ENCODE assay signal across 7 mouse cellular contexts in genomic region chr16:43890747-43891336, GRCm38 (mm10). TPM values are rescaled to one million over a fixed set of nuclear protein-coding genes. Genes with fewer than 3 reads are reported as not detected.
DNase-seq lines count a peak whose midpoint lies in the region; ATAC-seq and TF ChIP-seq lines count a peak whose summit lies in the region.

No protein-coding gene starts in this region.

- H3K36me3 ChIP-seq in lung, embryonic 15.5 days: no peaks in the 10 kb centered on the region
- H3K36me3 ChIP-seq in embryonic facial prominence, embryonic 14.5 days (ENCODE audit: control insufficient read depth, insufficient read depth, low read length): no peaks in the 10 kb centered on the region
- no peaks in the 10 kb centered on the region for H3K36me3 ChIP-seq in hindbrain, postnatal 0 days (ENCODE audit: insufficient read depth, low read length)
- no peaks in the 10 kb centered on the region for H3K36me3 ChIP-seq in midbrain, embryonic 15.5 days (replicated peaks)

- 74% methylated on average over 4 of the region's 4 CpGs for WGBS in lung, embryonic 15.5 days
- WGBS in embryonic facial prominence, embryonic 14.5 days: 80% methylated on average over 4 of the region's 4 CpGs
- WGBS in hindbrain, postnatal 0 days: 87% methylated on average over 4 of the region's 4 CpGs
- WGBS in midbrain, embryonic 15.5 days: 89% methylated on average over 4 of the region's 4 CpGs

- no peak overlapping the region for H3K27ac ChIP-seq in lung, embryonic 15.5 days
- no peak overlapping the region for H3K27ac ChIP-seq in embryonic facial prominence, embryonic 14.5 days (replicated peaks; ENCODE audit: low read depth, low read length)
- no peak overlapping the region for H3K27ac ChIP-seq in hindbrain, postnatal 0 days
- no peak overlapping the region for H3K27ac ChIP-seq in midbrain, embryonic 15.5 days

- no peak for DNase-seq in lung, postnatal 25 days (ENCODE audit: low spot score)
- DNase-seq in embryonic facial prominence, embryonic 14.5 days (ENCODE audit: low spot score): no peak
- no peak for DNase-seq in hindbrain, postnatal 0 days (ENCODE audit: low spot score)
- DNase-seq in left cerebral cortex, adult 11 months (ENCODE audit: low spot score): no peak

- peak overlapping the region; percentile 73 for H3K4me2 ChIP-seq in lung, embryonic 15.5 days
- peak overlapping the region; percentile 89 for H3K4me2 ChIP-seq in embryonic facial prominence, embryonic 14.5 days (ENCODE audit: low read depth, low read length)
- peak overlapping the region; percentile 94; the same call in 1 of the 2 replicates for H3K4me2 ChIP-seq in hindbrain, postnatal 0 days (ENCODE audit: low read depth, low read length)
- peak overlapping the region; percentile 88 for H3K4me2 ChIP-seq in midbrain, embryonic 15.5 days

- peaks cover 14% of the 10 kb centered on the region; the same call in 1 of the 2 replicates for H3K4me1 ChIP-seq in lung, embryonic 15.5 days
- peaks cover 17% of the 10 kb centered on the region for H3K4me1 ChIP-seq in embryonic facial prominence, embryonic 14.5 days (ENCODE audit: control insufficient read depth, insufficient read depth, low read length)
- 0 out of 2 replicates have a peak, but pooled peaks cover 5% of the 10 kb centered on the region for H3K4me1 ChIP-seq in hindbrain, postnatal 0 days (ENCODE audit: insufficient read depth, low read length)
- peaks cover 24% of the 10 kb centered on the region for H3K4me1 ChIP-seq in midbrain, embryonic 15.5 days

- H3K9me3 ChIP-seq in lung, embryonic 15.5 days: no peaks in the 10 kb centered on the region
- no peaks in the 10 kb centered on the region for H3K9me3 ChIP-seq in embryonic facial prominence, embryonic 14.5 days (ENCODE audit: control insufficient read depth, low read length)
- H3K9me3 ChIP-seq in hindbrain, postnatal 0 days (ENCODE audit: low read length): no peaks in the 10 kb centered on the region
- H3K9me3 ChIP-seq in midbrain, embryonic 15.5 days: no peaks in the 10 kb centered on the region

- ATAC-seq in lung, embryonic 15.5 days (ENCODE audit: borderline replicate concordance, extremely low read depth, low FRiP score, low TSS enrichment): no peak
- ATAC-seq in embryonic facial prominence, embryonic 14.5 days (ENCODE audit: low read depth): no peak
- no peak for ATAC-seq in hindbrain, postnatal 0 days
- ATAC-seq in midbrain, embryonic 15.5 days (replicated peaks): no peak
- no peak for ATAC-seq in monocyte, adult 5-6 weeks (replicated peaks; ENCODE audit: insufficient number of reproducible peaks, low FRiP score, low TSS enrichment, poor library complexity, severe bottlenecking)

- no peaks in the 10 kb centered on the region for H3K27me3 ChIP-seq in lung, embryonic 15.5 days
- H3K27me3 ChIP-seq in embryonic facial prominence, embryonic 14.5 days (replicated peaks; ENCODE audit: control insufficient read depth, insufficient read depth, low read length): no peaks in the 10 kb centered on the region
- H3K27me3 ChIP-seq in hindbrain, postnatal 0 days (ENCODE audit: insufficient read depth, low read length): no peaks in the 10 kb centered on the region
- H3K27me3 ChIP-seq in midbrain, embryonic 15.5 days (replicated peaks): no peaks in the 10 kb centered on the region

- peak overlapping the region; percentile 77 for H3K4me3 ChIP-seq in lung, embryonic 15.5 days
- H3K4me3 ChIP-seq in embryonic facial prominence, embryonic 14.5 days (ENCODE audit: low read depth, low read length): peak overlapping the region; percentile 70; the same call in 1 of the 2 replicates
- H3K4me3 ChIP-seq in hindbrain, postnatal 0 days (ENCODE audit: low read length): no peak overlapping the region
- no peak overlapping the region for H3K4me3 ChIP-seq in midbrain, embryonic 15.5 days

- no peak for TF ChIP-seq CTCF in hindbrain, postnatal 0 days (IDR thresholded peaks at IDR 0.05; ENCODE audit: low read depth)

- H3K9ac ChIP-seq in lung, embryonic 15.5 days: no peak overlapping the region
- H3K9ac ChIP-seq in embryonic facial prominence, embryonic 14.5 days (ENCODE audit: low read depth, low read length): 0 out of 2 replicates have a peak overlapping the region, but pooled peaks have one; percentile 86
- no peak overlapping the region for H3K9ac ChIP-seq in hindbrain, postnatal 0 days (replicated peaks; ENCODE audit: low read length)
- H3K9ac ChIP-seq in midbrain, embryonic 15.5 days: no peak overlapping the region

RNA-seq across cellular contexts. Expression of gene Ccdc191, which starts 1.2 kb away (rescaled TPM):
- 11.0 and 15.5 TPM in 2 replicates for polyA plus RNA-seq in lung, embryonic 15.5 days (2015; fragmentation: Nextera tagmentation; extraction: Ambion mirVana)
- polyA plus RNA-seq in embryonic facial prominence, embryonic 14.5 days (2014; fragmentation: Nextera tagmentation; extraction: Ambion mirVana): 10.0 and 11.9 TPM in 2 replicates
- total RNA-seq in hindbrain, postnatal 0 days (2014; rRNA removed): 0.61 and 0.89 TPM in 2 replicates
- polyA plus RNA-seq in hindbrain, postnatal 0 days (2015; fragmentation: Nextera tagmentation; extraction: Ambion mirVana): 4.1 and 6.3 TPM in 2 replicates
- polyA plus RNA-seq in midbrain, embryonic 15.5 days (2015; fragmentation: Nextera tagmentation; extraction: Ambion mirVana): 7.7 and 8.0 TPM in 2 replicates
- 6.9 to 20.4 TPM (median 11.4 TPM) in 3 replicates for total RNA-seq in monocyte, adult 5-6 weeks (2017)

RNA-seq across cellular contexts. Expression of gene Qtrt2, which starts 35.8 kb away (rescaled TPM):
- polyA plus RNA-seq in lung, embryonic 15.5 days (2015; fragmentation: Nextera tagmentation; extraction: Ambion mirVana): 26.2 and 33.4 TPM in 2 replicates
- 28.3 and 34.1 TPM in 2 replicates for polyA plus RNA-seq in embryonic facial prominence, embryonic 14.5 days (2014; fragmentation: Nextera tagmentation; extraction: Ambion mirVana)
- 19.9 and 29.7 TPM in 2 replicates for total RNA-seq in hindbrain, postnatal 0 days (2014; rRNA removed)
- polyA plus RNA-seq in hindbrain, postnatal 0 days (2015; fragmentation: Nextera tagmentation; extraction: Ambion mirVana): 11.3 and 12.9 TPM in 2 replicates
- polyA plus RNA-seq in midbrain, embryonic 15.5 days (2015; fragmentation: Nextera tagmentation; extraction: Ambion mirVana): 17.2 and 18.1 TPM in 2 replicates
- total RNA-seq in monocyte, adult 5-6 weeks (2017): 11.5 to 22.4 TPM (median 13.1 TPM) in 3 replicates

Comparison
In these comparisons a context has a peak if more than half of its experiments do, and no peak if none do; other contexts are left out.
1. H3K4me3 ChIP-seq: peak in lung, embryonic 15.5 days (single experiment) and embryonic facial prominence, embryonic 14.5 days (single experiment); none in hindbrain, postnatal 0 days (single experiment) and midbrain, embryonic 15.5 days (single experiment).
2. Peak in every context shown above with its lines, with median percentiles within 50 percentile points of each other: H3K4me2 ChIP-seq.